Mouse (Mus musculus) stomach, postnatal 0 days (tissue): ENCODE results near the gene Vps9d1. TPM values are rescaled to one million over a fixed set of nuclear protein-coding genes. Genes with fewer than 3 reads are reported as not detected.

Source experiments
- ATAC-seq: fragments of 200-750 bp; cut with Nextera tagmentation; 2 replicates; pipeline ENCODE4 v1.8.0; 2017; ENCODE audit not compliant: low FRiP score, low TSS enrichment
- DNase-seq: peaks from one replicate; pipeline ENCODE4 v3.0.0-alpha.2; 2016; ENCODE audit warnings: low spot score
- H3K27ac ChIP-seq: fragments of 300-500 bp; sonication (generic); replicated peaks from 2 replicates; pipeline ENCODE4 v1.5.1; 2014; ENCODE audit warnings: mild to moderate bottlenecking, control low read depth
- H3K27me3 ChIP-seq: fragments of 300-500 bp; sonication (generic); 2 replicates; pipeline ENCODE4 v1.6.1; 2014; ENCODE audit warnings: low read length; ENCODE audit not compliant: control insufficient read depth, insufficient read depth
- H3K36me3 ChIP-seq: fragments of 300-500 bp; sonication (generic); 2 replicates; pipeline ENCODE4 v1.6.1; 2014; ENCODE audit warnings: low read length, mixed read lengths; ENCODE audit not compliant: control insufficient read depth, insufficient read depth
- H3K4me1 ChIP-seq: fragments of 300-500 bp; sonication (generic); replicated peaks from 2 replicates; pipeline ENCODE4 v1.6.1; 2014; ENCODE audit warnings: antibody characterized with exemption; ENCODE audit not compliant: control insufficient read depth, insufficient read depth
- H3K4me2 ChIP-seq: fragments of 300-500 bp; sonication (generic); replicated peaks from 2 replicates; pipeline ENCODE4 v1.6.1; 2014; ENCODE audit warnings: low read depth, mild to moderate bottlenecking, control low read depth, moderate library complexity
- H3K4me3 ChIP-seq: fragments of 300-500 bp; sonication (generic); 2 replicates; pipeline ENCODE4 v1.5.1; 2014; ENCODE audit warnings: low read depth, low read length, control low read depth
- H3K9ac ChIP-seq: fragments of 300-500 bp; sonication (generic); 2 replicates; pipeline ENCODE4 v1.6.1; 2014; ENCODE audit warnings: mild to moderate bottlenecking, low read length, control low read depth, mixed read lengths
- H3K9me3 ChIP-seq: fragments of 300-500 bp; sonication (generic); 2 replicates; pipeline ENCODE4 v1.6.1; 2016; ENCODE audit warnings: low read length; ENCODE audit not compliant: control insufficient read depth
- CTCF ChIP-seq: IDR thresholded peaks from 2 replicates; pipeline ENCODE4 v1.5.1; 2016; ENCODE audit warnings: antibody characterized with exemption, low read depth, mild to moderate bottlenecking, moderate library complexity
- EP300 ChIP-seq: optimal IDR thresholded peaks from 2 replicates; pipeline ENCODE3; 2016; ENCODE audit warnings: antibody characterized with exemption
- WGBS: fragments of 180-500 bp; shearing (Covaris S2); extraction: QIAGEN DNeasy Blood & Tissue Kit; methylation state at CpG from one replicate; pipeline ENCODE4 v1.1.7; 2014; 5-methylcytosine and 5-hydroxymethylcytosine counted together
- polyA plus RNA-seq: library from polyadenylated mRNA; unstranded; fragments of >200 nt; fragmentation: Nextera tagmentation; extraction: Ambion mirVana; gene quantifications from 2 replicates; pipeline ENCODE4 v1.2.1, GENCODE M21; 2015

The Vps9d1 gene
- polyA plus RNA-seq, 1 experiment from 2014 or later = 10.3 TPM

DNA sequence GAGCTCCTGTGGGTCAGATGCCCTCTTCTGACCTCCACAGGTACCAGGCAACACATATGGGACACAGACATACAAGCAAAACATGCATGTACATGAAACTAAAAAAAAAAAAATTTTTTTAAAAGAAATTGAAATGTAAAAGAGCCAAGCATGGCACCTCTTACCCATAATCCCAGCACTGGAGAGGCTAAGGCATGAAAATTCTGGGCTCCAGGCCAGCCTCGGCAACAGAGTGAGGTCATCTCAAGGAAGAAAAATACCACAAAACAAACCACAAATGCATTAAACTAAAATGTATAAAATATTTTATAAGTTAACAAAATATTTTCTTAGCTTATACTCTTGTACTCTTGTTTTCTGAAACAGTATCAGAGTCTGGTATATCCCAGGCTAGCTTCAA, 33.2 kb downstream of the Vps9d1 start:
- Histone ChIP-seq H3K27ac (no peak overlapping the region), H3K27me3 (no peaks in the 10 kb centered on the region), H3K4me2 (no peak overlapping the region), H3K9me3 (no peaks in the 10 kb centered on the region), H3K4me1 (peaks cover 4% of the 10 kb centered on the region; the same call in 1 of the 2 replicates), H3K36me3 (no peaks in the 10 kb centered on the region), H3K9ac (no peak overlapping the region), H3K4me3 (no peak overlapping the region)
- TF ChIP-seq EP300 (no peak), CTCF (no peak)
- 48% methylated on average over 1 of the region's 1 CpGs for WGBS
- ATAC-seq (no peak), DNase-seq (no peak)

- no peak for TF ChIP-seq CTCF
- no peak for TF ChIP-seq EP300
- H3K27me3 ChIP-seq = no peaks in the 10 kb centered on the region
- no peak overlapping the region for H3K4me3 ChIP-seq
- H3K4me1 ChIP-seq = peaks cover 8% of the 10 kb centered on the region; the same call in 1 of the 2 replicates
- WGBS = 80% methylated on average over 3 of the region's 3 CpGs
- DNase-seq (no peak), ATAC-seq (no peak)
- H3K27ac ChIP-seq = no peak overlapping the region
- no peaks in the 10 kb centered on the region for H3K9me3 ChIP-seq
- H3K9ac ChIP-seq = no peak overlapping the region
- no peak overlapping the region for H3K4me2 ChIP-seq
- no peaks in the 10 kb centered on the region for H3K36me3 ChIP-seq
Observed at GRCm38 (mm10) chr8:123215430-123215829, 38.7 kb downstream of the Vps9d1 start.

DNA sequence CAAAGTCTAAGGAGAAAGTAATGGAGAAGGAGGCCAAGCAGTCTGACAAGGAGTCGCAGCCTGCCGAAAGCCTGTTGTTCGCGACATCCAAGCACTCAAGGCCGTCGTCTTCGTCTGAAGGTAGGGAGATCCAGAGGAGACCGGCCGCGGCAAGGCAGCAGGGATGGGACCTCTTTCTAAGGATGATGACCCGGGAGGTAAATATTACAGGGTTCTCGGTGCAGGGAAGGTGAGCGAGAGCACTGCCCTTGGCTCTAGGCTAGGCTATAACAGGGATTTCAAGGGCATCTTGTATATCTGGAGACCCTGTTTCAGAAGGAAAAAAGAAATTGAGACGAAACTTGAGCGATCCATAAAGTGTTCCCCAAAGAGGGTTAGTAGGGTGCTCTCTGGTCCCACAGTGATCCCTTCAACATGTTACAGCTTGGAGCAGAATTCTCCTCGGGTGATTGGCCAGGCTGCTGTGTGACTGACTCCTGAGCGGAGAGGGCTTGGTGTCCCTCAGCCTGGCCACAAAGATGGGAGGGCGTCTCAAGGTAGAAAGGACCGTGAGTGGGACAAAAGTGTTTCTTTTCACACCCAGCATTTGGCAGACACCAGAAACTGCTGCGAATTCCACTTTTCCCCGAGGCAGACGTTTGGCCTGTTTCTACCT, 40.9 kb downstream of the Vps9d1 start:
- Histone ChIP-seq H3K27ac (peak overlapping the region; percentile 81; the same call in 1 of the 2 replicates), H3K9me3 (no peaks in the 10 kb centered on the region), H3K27me3 (no peaks in the 10 kb centered on the region), H3K36me3 (peaks cover 6% of the 10 kb centered on the region), H3K4me3 (peak overlapping the region; percentile 81), H3K4me2 (peak overlapping the region; percentile 88), H3K9ac (peak overlapping the region; percentile 92), H3K4me1 (peaks cover 8% of the 10 kb centered on the region; the same call in 1 of the 2 replicates)
- TF ChIP-seq CTCF (no peak), EP300 (no peak)
- WGBS = 14% methylated on average over 22 of the region's 22 CpGs
- no peak for DNase-seq
- ATAC-seq = peak; percentile 10

GRCm38 (mm10) chr8:123212321-123213117, 41.6 kb downstream of the Vps9d1 start, which contains the start of the genes Chmp1a and Spata33:
Gene Chmp1a (minus strand): TSS chr8:123212763.
Gene Spata33 (plus strand): TSS chr8:123212832.
- peak within 1 kb of the TSS; percentile 92 for H3K9ac ChIP-seq
- peak; percentile 98 for DNase-seq
- H3K9me3 ChIP-seq = no peaks in the 10 kb centered on the region
- TF ChIP-seq CTCF (peak; percentile 73), EP300 (peak; percentile 96)
- H3K4me2 ChIP-seq = peak within 1 kb of the TSS; percentile 88
- H3K36me3 ChIP-seq = peaks cover 6% of the 10 kb centered on the region
- peak; percentile 93 for ATAC-seq
- peak within 1 kb of the TSS; percentile 81 for H3K27ac ChIP-seq
- WGBS = under 1% methylated on average over 76 of the region's 76 CpGs
- H3K27me3 ChIP-seq = no peaks in the 10 kb centered on the region
- H3K4me1 ChIP-seq = peaks cover 8% of the 10 kb centered on the region; the same call in 1 of the 2 replicates
- H3K4me3 ChIP-seq = peak within 1 kb of the TSS; percentile 81

DNA sequence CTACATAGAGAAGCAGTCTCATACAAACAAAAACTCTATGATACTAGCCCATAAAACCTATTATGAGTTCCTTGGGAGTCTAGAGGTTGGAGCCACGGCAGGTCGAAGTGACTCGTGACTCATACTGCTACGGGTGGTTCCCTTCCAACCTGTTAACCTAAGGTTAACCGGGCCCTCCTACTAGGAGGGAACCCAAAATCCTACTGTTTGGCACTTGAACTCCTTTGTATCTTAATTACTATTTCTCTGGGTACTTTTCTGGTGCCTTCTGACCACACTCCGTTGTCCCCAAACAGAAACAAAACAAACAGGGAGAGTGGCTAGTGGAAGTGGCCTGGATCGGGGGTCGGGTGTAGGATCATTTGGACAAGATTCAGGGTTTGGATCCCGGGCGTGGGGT, 42.3 kb downstream of the Vps9d1 start:
- peak; percentile 48; the same call in 1 of the 2 replicates for ATAC-seq
- H3K27ac ChIP-seq = peak overlapping the region; percentile 81
- WGBS = 30% methylated on average over 10 of the region's 10 CpGs
- DNase-seq = no peak
- peak overlapping the region; percentile 92 for H3K9ac ChIP-seq
- no peaks in the 10 kb centered on the region for H3K9me3 ChIP-seq
- H3K36me3 ChIP-seq = peaks cover 9% of the 10 kb centered on the region
- H3K27me3 ChIP-seq = no peaks in the 10 kb centered on the region
- TF ChIP-seq EP300 (no peak), CTCF (no peak)
- peak overlapping the region; percentile 81 for H3K4me3 ChIP-seq
- H3K4me2 ChIP-seq = peak overlapping the region; percentile 88
- peaks cover 8% of the 10 kb centered on the region; the same call in 1 of the 2 replicates for H3K4me1 ChIP-seq

- no peak overlapping the region for H3K4me3 ChIP-seq
- H3K9ac ChIP-seq = no peak overlapping the region
- no peak for TF ChIP-seq CTCF
- no peak for TF ChIP-seq EP300
- no peak overlapping the region for H3K4me2 ChIP-seq
- 0 out of 2 replicates have a peak, but pooled peaks cover 3% of the 10 kb centered on the region for H3K36me3 ChIP-seq
- DNase-seq (peak; percentile 44), ATAC-seq (peak; percentile 75)
- H3K4me1 ChIP-seq = no peaks in the 10 kb centered on the region
- H3K27ac ChIP-seq = no peak overlapping the region
- 76% methylated on average over 3 of the region's 3 CpGs for WGBS
- H3K27me3 ChIP-seq = no peaks in the 10 kb centered on the region
- no peaks in the 10 kb centered on the region for H3K9me3 ChIP-seq
Observed at GRCm38 (mm10) chr8:123203571-123203970, 50.6 kb downstream of the Vps9d1 start.
